Mouse (Mus musculus) hematopoietic stem cell, adult 5-6 weeks (primary cell): ENCODE measurements around the gene Aff1. TPM values are rescaled to one million over a fixed set of nuclear protein-coding genes. Genes with fewer than 3 reads are reported as not detected.
A peak's percentile ranks its signal among the peaks of the same experiment; 100 is the strongest.

Source experiments
- ATAC-seq, 2 experiments: fragments of 125-278 bp in 1 of 2; replicated peaks in 1 of 2; 2 replicates each; pipeline ENCODE4 v1.8.0; 2016 to 2017; ENCODE audit warnings: inconsistent platforms in 2 of 2, mild to moderate bottlenecking in 2 of 2, moderate number of reproducible peaks in 2 of 2, low read depth in 1 of 2, moderate TSS enrichment in 1 of 2; ENCODE audit not compliant: low FRiP score in 2 of 2, poor library complexity in 2 of 2, severe bottlenecking in 2 of 2, insufficient read depth in 1 of 2, low TSS enrichment in 1 of 2
- total RNA-seq: library from RNA; stranded (forward); fragments of 172-1452, 232-1000 nt; gene quantifications from 2 replicates; pipeline ENCODE4 v1.2.3, GENCODE M21; 2017

Aff1 gene
- total RNA-seq, 1 experiment from 2014 or later: 19.7 TPM

GRCm38 (mm10) chr5:103800009-103800408 is 107.8 kb downstream of the Aff1 start:
- no peak for ATAC-seq

- ATAC-seq: no peak
Measured at GRCm38 (mm10) chr5:103803386-103803785, 111.2 kb downstream of the Aff1 start.

GRCm38 (mm10) chr5:103803927-103804590 is 111.9 kb downstream of the Aff1 start:
- peak in 1 of 2 experiments; percentile 46; a peak in 2 of 4 replicates for ATAC-seq

DNA sequence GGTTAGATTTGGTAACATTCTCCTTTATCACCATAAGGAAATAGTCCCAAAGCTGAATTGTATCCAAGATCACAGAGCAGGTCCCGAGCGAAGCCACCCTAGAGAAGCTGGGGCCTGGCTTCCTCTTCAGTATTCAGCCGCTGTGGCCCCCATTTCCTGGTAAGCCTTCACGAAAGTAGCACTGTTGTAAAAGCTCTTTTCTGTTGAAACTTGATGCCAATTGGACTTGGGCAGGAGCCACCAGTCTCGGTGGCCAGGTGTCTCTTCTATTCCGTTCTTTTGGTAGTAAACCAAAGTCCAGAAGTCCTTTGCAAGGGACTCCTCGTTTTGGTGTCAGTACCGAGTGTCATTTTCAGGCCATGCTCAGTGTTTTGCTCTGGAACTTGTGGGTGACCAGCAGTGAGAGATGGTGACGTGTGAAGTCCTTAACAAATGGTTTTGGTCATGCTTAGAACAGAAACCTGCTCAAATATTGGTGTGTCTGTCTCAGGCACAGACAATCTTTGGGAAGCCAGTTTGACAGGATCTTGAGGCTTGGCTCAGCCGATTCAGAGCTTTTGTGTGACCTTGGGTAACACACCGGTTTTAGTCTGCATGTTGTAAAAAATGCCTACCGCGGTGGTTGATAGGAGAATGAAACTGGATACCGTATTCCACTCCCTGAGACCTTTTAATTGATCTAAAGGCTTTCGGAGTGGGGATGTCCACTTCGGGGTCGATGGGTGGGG is 114.8 kb downstream of the Aff1 start:
- peak; percentile 43 to 55; a peak in 3 of 4 replicates for ATAC-seq

- no peak for ATAC-seq
Measured at GRCm38 (mm10) chr5:103807637-103808312, 115.6 kb downstream of the Aff1 start.

DNA sequence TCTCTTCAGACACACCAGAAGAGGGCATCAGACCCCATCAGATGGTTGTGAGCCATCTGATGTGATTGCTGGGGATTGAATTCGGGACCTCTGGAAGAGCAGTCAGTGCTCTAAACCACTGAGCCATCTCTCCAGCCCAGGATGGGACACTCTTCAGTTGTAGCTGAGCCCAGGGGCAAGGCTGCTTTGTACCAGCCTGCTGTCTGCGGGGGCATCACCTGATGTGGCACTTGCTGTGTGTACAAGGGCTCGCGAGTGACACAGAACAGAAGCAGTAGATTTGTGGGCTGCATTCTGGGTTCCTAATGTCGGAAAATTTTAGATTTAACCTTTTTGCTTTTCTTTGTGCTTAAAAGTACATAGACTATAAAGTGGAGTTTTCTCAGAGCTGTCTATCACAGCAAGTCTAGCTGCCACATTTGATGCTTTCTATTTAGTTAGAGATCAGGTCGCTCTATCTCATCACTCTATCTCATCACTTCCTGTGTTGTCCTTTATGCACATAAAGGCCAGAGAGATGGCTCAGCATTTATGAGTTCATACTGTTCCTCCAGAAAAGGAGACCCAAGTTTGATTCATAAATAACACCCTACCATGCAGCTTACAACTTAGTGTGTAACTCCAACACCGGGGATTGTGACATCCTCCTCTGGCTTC is 117.6 kb downstream of the Aff1 start:
- ATAC-seq: no peak

DNA sequence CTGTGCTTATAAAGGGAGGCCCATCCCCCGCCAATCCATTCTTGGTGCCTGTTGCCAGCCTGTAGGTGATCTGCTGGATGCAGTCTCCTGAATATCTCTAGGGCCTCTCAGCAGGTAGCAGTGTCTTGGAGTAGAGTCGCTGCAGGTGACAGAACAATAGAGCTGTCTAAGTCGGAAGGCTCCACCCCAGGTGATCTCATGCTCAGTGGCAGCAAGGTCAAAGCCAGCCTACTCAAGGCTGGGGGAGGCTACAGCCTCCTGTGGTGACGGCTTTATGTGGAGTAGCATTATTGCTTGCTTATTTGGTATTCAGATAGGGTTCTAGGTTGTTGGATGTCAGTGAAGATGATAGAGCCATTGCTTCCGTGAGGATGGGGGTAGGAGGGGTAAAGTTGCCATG is 121.1 kb downstream of the Aff1 start:
- no peak for ATAC-seq

DNA sequence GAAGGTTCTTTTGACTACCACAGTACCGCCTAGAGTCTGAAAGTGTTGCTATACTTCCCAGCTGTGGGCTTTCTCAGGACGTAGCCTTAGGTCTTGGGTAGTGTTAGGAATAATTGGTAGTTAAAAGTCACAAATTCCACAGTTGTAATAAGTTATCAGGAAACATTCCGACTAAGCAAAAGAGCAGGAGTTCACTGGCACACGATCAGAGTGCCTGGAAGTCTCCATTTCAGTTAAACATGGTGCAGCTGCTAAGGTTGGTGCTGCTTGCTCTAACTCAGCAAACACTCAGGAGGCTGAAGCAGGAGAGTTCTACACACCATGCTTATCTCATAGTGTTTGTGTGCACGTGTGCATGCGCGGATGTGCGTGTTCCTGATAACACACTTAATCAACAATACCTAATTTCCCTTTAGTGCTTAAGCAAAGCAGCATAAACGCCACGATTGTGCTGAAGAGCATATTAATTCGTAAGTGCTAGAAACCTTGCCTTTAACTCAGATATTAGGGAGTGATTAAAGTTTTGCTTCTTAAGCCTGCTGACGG is 121.9 kb downstream of the Aff1 start:
- ATAC-seq: no peak

- ATAC-seq: no peak
Measured at GRCm38 (mm10) chr5:103814551-103815248, 122.5 kb downstream of the Aff1 start.

GRCm38 (mm10) chr5:103815249-103815617 is 123.1 kb downstream of the Aff1 start:
- ATAC-seq: no peak

- ATAC-seq: no peak
Measured at GRCm38 (mm10) chr5:103816718-103817117, 124.5 kb downstream of the Aff1 start.

DNA sequence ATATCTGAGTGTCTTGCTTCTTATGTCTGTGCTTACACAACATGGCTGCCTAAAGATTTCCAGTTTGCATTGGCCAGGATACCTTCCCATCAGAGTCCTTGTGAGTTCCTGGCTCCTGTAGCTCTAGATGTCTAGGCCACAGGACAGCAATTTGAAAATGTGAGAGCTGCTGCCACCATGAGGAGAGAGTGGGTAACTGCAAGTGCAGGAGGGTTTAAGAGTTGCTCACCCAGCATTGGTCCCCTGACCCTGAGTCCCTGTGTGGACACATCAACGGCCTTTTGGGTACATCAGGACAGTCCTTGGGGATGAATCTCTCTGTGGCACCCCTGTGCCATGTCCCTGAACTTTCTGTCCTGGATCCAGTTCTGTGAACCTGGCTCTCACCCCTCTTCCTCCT is 125.6 kb downstream of the Aff1 start:
- ATAC-seq: peak; percentile 83 to 88

- ATAC-seq: no peak
Measured at GRCm38 (mm10) chr5:103818602-103819001, 126.4 kb downstream of the Aff1 start.

DNA sequence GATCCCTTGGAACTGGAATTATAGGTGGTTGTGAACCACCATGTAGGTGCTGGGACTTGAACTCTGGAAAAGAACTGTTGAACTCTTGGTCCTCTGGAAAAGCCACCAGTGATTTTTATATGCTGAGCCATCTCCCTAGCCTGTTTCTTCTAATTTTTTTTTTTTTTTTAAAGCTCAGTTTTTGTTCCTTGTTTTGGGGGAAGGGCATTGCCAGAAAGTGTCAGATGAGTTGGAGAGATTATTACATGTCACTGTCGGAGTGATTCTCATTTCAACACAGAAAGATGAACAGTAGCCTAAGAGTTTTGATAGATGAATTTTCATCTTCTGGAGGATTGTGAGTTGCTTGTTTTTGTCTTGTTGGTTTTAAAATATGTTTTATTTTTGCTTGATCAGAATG is 127.5 kb downstream of the Aff1 start:
- ATAC-seq: no peak

GRCm38 (mm10) chr5:103821062-103821461 is 128.9 kb downstream of the Aff1 start:
- ATAC-seq: no peak

DNA sequence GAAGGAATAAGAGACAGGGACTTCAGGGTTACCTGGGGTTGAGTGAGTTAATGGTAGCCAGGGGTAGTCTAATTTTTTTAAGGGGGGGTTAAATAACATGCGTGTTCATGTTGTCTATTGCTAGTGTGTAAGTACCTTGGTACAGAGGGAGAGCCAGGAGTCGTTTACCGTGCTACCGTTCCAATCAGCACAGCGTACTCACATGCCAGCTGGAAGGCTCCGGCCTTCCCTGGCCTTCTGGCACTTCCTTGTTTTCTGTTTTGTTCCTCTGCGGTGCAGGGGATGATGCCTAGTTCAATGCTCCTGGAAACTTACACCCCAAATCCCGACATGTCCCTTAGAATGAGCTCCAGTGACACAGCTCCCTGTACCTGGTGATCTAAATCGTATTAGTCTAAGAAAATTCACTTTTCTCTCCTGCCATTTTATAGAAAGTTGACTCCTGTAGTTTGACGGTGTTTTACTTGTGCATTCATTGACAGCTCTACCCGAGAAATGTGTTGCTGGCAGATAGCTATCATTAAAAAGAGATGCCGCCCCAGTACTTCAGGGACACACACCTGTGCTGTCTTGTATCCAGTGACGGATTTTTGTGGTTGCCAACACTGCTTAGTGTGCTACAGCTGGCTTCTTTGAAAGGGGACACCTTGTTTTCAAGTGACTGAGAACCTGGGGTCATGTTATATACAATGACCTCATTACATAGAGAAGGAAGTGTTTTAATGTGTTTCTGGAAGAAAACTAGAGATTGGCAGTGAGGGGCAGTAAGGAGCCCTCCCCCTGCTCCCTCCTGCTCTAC is 129.5 kb downstream of the Aff1 start:
- no peak for ATAC-seq
